Mouse (Mus musculus) cortical plate, adult 2 months (tissue): ENCODE results near the gene Ranbp17.

Source experiments
- CTCF ChIP-seq: fragments of 200-500 bp; IDR thresholded peaks from 2 replicates; pipeline ENCODE4 v1.5.1; 2011; ENCODE audit warnings: mild to moderate bottlenecking, control low read depth, low read length; ENCODE audit not compliant: insufficient read depth; ENCODE audit errors: extremely low read depth
- POLR2A ChIP-seq: fragments of 200-500 bp; IDR thresholded peaks from 2 replicates; pipeline ENCODE4 v1.6.1; 2011; ENCODE audit warnings: mild to moderate bottlenecking, low read length, control low read depth; ENCODE audit not compliant: insufficient read depth; ENCODE audit errors: extremely low read depth

DNA sequence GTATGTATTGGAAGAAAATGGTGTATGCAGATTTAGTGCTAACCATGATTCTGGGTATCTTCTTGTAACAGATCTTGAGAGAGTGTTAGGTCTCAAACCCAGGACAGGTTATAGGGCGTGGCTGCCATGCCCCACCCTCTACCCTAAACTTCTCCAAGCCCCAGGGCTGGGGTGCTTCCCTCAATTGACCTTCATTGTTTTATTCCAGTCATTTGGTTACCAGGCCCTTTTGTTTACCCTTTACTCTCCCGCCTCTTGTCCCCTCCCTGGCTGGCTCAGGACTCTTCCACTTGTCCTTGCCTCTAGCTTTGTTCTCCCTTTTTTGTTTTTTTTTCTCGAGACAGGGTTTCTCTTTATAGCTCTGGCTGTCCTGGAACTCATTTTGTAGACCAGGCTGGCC, 20.0 kb upstream of the Ranbp17 start:
- TF ChIP-seq CTCF (no peak), POLR2A (no peak)
